Mouse (Mus musculus) ovary, adult 18-20 months (tissue): ENCODE data around the gene Cidec.

Source experiments
- DNase-seq: peaks from one replicate; pipeline ENCODE4 v3.0.0; 2022; ENCODE audit warnings: low spot score, mixed read lengths

Gene Cidec

GRCm38 (mm10) chr6:113406683-113407082, 28.9 kb downstream of the Cidec start:
- no peak for DNase-seq

- DNase-seq = no peak
These were observed 30.1 kb downstream of the Cidec start for GRCm38 (mm10) chr6:113405483-113405882.

- DNase-seq = no peak
These were observed 30.7 kb downstream of the Cidec start for GRCm38 (mm10) chr6:113404649-113405448.

- DNase-seq = no peak
These were observed 33.5 kb downstream of the Cidec start for GRCm38 (mm10) chr6:113402094-113402493.

- no peak for DNase-seq
These were observed 39.1 kb downstream of the Cidec start for GRCm38 (mm10) chr6:113396270-113397030.

- no peak for DNase-seq
These were observed 40.1 kb downstream of the Cidec start for GRCm38 (mm10) chr6:113395501-113395900.

GRCm38 (mm10) chr6:113394811-113395210, 40.7 kb downstream of the Cidec start:
- DNase-seq = no peak

- DNase-seq = no peak
These were observed 41.6 kb downstream of the Cidec start for GRCm38 (mm10) chr6:113393951-113394350.

- peak; percentile 53 for DNase-seq
These were observed 43.0 kb downstream of the Cidec start for GRCm38 (mm10) chr6:113392387-113393071.

GRCm38 (mm10) chr6:113392015-113392386, 43.6 kb downstream of the Cidec start:
- DNase-seq = no peak

GRCm38 (mm10) chr6:113390715-113391114, 44.8 kb downstream of the Cidec start:
- DNase-seq = no peak

GRCm38 (mm10) chr6:113388960-113389359, 46.6 kb downstream of the Cidec start, which contains the start of gene Ttll3:
TSS of gene Ttll3 (plus strand) at chr6:113389260.
- no peak for DNase-seq

GRCm38 (mm10) chr6:113386025-113386424, 49.5 kb downstream of the Cidec start:
- DNase-seq = peak; percentile 44

GRCm38 (mm10) chr6:113385160-113385714, 50.3 kb downstream of the Cidec start:
- DNase-seq = no peak

- no peak for DNase-seq
These were observed 51.1 kb downstream of the Cidec start for GRCm38 (mm10) chr6:113384351-113384927.

- DNase-seq = no peak
These were observed 55.1 kb downstream of the Cidec start for GRCm38 (mm10) chr6:113380480-113380879.

- DNase-seq = no peak
These were observed 56.3 kb downstream of the Cidec start for GRCm38 (mm10) chr6:113379246-113379645.

- DNase-seq = peak; percentile 86
These were observed 57.8 kb downstream of the Cidec start, which contains the start of the genes Tada3 and Arpc4 for GRCm38 (mm10) chr6:113377496-113378385. TSS of gene Tada3 (minus strand) at chr6:113377883. TSS of gene Arpc4 (plus strand) at chr6:113378115.

- DNase-seq = no peak
These were observed 58.4 kb downstream of the Cidec start for GRCm38 (mm10) chr6:113377172-113377495.
